Mouse (Mus musculus) cerebellum, postnatal 36 days (tissue): ENCODE data around the gene Ranbp10.
A peak's percentile ranks its signal among the peaks of the same experiment; 100 is the strongest.

Source experiments
- DNase-seq, 2 experiments: peaks; one replicate each; pipeline ENCODE4 v3.0.0; 2021 to 2022; ENCODE audit warnings: mixed read lengths in 2 of 2

Ranbp10 gene

DNA sequence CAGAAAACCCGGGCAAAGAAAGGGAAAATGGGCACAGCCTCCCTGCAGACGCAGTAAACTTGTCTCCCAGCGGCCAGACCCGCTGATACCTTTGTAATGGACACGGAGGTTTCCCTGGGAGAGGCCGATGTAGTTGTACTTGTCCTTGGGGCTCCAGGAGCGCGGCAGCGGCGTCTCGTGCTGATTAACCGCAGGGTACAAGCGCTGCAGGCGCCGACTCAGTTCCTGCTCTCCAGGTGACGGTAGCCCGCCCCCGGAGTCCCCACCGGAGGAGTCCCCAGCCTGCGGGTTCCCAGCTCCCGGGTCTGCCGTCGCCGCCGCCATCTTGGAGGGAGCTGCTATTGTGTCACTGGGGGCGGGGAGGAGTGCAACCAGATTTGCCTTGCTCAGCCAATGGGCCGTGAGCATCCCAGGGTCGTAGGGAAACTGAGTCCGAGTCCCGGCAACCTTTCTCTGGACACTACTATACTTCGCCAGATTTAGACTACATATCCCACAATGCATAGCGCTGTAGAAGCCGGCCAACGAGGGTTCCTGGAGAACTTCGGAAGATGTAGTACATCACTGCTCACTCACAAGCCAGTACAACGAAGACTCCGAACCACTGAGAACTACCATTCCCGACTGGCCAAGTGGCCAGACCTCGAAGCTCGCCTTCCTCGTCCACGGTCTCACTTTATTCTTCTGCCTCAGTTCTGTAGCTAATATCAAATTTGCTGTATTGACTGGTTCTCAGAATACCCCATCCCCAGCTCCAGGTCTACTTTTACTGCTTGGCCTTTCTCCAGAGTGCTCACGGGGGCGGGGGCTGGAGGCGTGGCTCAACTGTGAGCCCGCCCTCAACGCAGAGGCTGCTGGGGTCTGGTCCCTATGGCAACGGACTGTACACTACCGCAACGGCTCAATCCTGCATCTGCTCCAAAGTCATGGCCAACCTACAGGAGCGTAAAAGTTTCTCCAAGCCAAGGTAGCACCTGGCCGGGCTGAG is at the start of gene Ranbp10, which contains the start of gene Tsnaxip1:
Gene Ranbp10, minus strand, starts transcription at position 490 of the 988 bp plus-strand sequence.
Gene Tsnaxip1, plus strand, starts transcription at position 871 of the 988 bp plus-strand sequence.
- DNase-seq: peak; percentile 94 to 95

DNA sequence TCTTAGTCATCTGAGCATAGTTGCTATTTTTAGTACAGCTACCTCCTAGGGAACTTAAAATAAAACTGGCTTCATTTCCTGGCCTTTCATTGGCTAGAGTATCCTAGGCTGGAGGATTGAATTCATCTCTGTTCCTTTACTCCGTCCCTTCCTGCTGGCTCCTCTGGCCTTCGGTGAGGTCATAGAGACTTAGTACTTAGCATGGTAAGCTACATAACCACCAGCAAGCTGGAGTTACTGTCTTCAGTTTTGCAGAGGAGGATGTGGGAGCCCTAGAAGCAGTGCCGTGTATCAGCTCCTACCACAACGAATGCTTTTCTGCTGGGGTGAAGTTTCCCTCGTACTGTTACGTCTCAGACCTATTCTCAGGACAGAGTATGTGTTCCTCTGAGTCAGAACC is 47.2 kb upstream of the Ranbp10 start:
- peak; percentile 43 to 66 for DNase-seq

DNA sequence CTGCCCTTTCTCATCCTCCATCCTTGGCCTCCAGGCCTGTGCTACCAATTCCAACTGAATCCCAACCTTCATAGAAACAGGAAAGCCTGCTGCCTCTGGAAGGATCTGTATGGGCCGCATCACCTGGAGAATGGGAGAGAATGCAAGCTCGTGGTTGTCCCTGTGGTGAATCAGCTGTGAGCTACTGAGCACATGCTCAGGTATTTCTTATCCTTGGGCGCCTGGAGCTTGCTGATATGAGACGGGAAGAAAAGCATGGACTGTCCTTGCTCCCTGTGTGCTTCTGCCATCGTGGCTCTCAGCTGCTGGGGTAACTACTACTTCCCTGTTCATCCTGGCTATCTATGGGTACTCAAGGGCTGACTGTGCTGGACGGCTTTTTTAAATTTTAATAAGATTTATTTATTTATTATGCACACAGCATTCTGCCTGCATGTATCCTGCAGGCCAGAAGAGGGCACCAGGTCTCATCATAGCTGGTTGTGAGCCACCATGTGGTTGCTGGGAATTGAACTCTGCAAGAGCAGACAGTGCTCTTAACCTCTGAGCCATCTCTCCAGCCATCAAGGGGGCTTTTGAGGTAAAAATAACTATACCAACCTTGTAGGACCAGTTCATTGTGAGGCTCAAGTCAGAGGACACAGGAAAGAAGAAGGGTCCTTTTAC is 39.3 kb upstream of the Ranbp10 start:
- no peak for DNase-seq

GRCm38 (mm10) chr8:105861951-105862350 is 34.8 kb upstream of the Ranbp10 start:
- no peak for DNase-seq

DNA sequence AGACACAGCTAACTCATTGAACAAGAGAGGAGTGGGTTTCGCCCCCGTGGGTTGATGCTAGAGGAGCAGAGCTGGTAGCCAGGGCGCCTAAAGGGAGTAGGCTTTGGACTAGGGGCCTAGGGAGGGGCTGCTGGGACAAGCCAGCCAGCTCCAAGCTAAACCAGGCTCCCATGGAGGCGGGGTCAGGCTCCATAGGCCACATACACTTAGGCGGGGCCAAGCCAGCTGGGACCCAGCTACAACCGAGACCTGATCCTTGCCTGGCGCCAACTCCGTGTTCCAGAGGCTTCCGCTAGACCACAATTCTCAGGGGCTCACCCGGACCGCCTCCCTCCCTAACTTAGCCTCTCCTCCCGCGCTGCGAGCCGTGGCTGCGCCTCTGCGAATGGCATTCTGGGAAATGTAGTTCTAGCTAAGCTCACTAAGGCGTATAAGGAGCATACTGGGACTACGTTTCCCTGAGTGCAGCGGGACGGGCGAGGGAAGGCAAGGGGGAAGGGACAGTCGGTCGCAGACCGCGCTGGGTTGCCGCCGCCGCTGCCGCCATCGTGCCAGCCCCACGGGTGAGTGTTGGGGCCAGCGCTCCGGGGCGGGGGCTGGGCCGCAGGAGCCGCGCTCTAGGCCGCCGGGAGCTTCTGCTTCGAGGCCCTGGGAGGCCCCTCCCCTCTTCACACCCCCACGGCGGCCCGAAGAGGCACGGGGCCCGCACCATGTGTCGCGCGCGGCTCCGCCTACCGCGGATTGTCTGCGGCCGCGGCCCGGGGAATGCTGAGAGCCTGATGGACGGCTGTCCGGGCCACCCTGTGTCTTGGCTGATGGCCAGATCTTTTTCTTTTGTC is 33.2 kb upstream of the Ranbp10 start, which contains the start of gene Nutf2:
Gene Nutf2, plus strand, starts transcription at position 438 of the 839 bp plus-strand sequence.
- peak; percentile 85 to 89 for DNase-seq

GRCm38 (mm10) chr8:105859314-105859713 is 32.2 kb upstream of the Ranbp10 start:
- no peak for DNase-seq

GRCm38 (mm10) chr8:105858495-105858894 is 31.3 kb upstream of the Ranbp10 start:
- no peak for DNase-seq

DNA sequence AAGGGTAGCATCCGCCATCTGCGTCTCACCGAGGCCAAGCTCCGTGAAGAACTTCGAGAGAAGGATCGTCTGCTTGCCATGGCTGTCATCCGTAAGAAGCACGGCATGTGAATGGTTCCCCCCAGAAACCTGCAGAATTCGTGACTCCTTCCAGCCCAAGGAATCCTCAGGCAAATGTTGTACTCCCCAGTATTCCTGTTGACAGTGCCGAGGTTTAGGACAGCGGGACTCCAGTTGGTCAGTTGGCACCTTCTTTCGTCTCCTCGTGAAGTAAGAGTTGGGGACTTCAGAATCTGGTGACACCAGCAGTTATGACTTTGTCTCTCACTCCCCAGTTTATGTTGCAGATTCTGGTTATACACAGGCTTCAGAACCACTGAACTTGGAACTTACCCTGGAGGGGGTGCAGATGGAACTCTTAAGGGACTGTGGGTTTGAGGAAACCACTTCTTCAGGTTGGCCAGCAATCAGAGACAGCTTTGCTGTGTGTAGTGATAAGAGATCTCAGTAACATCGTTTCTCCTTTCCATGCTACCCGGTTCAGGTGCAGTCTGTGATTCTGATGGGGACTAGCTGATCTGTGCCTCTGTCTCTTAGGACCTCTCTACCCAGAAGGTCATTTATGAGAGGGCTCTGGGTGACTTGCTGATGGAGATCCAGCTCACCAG is 29.2 kb upstream of the Ranbp10 start:
- no peak for DNase-seq

DNA sequence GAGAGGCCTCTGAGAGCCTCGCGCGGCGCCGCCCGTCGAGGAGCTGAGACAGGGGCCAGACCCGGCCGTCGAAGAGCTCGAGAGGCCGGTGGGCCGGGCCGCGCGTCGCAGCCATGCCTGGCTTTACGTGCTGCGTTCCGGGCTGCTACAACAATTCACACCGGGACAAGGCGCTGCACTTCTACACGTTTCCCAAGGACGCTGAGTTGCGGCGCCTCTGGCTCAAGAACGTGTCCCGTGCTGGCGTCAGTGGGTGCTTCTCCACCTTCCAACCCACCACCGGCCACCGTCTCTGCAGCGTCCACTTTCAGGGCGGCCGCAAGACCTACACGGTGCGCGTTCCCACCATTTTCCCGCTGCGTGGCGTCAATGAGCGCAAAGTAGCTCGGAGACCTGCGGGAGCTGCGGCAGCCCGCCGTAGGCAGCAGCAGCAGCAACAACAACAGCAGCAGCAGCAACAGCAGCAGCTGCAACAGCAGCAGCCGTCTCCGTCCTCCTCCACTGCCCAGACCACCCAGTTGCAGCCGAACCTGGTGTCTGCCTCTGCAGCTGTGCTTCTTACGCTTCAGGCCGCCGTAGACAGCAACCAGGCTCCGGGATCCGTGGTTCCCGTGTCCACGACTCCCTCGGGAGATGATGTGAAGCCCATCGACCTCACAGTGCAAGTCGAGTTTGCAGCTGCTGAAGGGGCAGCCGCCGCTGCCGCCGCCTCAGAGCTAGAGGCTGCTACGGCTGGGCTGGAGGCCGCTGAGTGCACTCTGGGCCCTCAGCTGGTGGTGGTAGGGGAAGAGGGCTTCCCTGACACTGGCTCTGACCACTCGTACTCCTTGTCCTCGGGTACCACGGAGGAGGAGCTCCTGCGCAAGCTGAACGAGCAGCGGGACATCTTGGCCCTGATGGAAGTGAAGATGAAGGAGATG is 28.4 kb upstream of the Ranbp10 start:
- DNase-seq: peak; percentile 45 to 50

- peak; percentile 90 for DNase-seq
These were observed 27.6 kb upstream of the Ranbp10 start, which contains the start of gene Thap11 for GRCm38 (mm10) chr8:105854715-105855216. Thap11 (plus strand) TSS chr8:105855132.

DNA sequence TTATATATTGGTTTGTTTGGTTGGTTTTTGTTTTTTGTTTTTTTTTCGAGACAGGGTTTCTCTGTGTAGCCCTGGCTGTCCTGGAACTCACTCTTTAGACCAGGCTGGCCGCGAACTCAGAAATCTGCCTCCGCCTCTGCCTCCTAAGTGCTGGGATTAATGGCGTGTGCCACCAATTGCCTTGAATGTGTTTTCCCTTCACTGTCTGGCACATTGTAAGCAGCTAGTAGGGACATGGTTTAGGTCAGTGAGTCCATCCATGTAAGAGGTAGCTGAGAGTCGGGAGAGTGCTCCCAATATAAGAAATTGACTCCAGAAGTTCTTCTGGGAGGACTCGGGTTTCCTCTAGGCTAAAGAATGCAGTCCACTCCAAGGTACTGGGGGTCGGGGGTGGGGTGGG is 27.2 kb upstream of the Ranbp10 start:
- DNase-seq: no peak

DNA sequence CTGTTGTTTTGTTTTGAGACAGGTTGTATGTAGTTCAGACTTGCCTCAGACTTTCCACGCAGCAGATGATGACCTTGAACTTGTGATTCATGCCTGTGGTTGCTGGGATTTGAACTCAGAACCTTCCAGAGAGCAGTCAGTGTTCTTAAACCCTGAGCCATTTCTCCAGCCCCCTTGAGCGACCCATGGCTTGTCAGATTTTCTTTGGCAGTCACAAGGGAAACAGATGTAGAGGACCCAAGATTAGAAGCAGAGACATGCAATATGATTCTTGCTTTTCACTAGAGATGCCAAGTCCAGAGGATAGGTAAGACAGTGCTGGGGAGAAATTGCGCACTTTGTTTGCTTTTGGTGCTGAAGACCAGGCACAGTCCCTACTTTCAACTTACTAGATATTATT is 26.0 kb upstream of the Ranbp10 start, which contains the start of gene Cenpt:
Gene Cenpt, minus strand, starts transcription at position 101 of the 400 bp plus-strand sequence.
- no peak for DNase-seq

DNA sequence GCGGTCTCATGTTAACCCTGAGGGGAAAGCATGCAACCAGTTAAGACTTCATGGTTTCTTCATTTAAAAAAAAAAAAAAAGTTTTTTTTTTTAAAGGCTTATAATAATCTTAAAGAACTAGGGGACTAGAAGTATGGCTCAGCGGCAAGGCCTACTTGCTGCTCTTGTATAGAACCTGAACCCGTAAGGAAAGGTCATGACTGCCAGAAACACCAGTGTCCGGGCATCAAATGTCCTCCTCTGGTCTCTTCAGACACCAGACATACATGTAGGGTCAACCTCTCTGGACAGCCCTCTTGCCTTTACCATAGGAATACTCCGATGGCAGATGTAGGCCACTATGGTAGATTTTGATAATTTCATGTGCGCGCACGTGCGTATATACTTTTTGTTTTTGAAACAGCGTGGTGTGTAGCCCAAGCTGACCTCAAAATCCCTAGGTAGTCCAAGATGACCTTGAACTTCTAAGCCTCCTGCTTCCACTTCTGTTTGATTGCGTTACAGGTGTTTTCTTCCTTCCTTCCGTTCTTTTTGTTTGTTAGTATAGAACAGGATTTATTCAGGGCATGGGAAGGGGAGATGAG is 25.1 kb upstream of the Ranbp10 start:
- DNase-seq: no peak

DNA sequence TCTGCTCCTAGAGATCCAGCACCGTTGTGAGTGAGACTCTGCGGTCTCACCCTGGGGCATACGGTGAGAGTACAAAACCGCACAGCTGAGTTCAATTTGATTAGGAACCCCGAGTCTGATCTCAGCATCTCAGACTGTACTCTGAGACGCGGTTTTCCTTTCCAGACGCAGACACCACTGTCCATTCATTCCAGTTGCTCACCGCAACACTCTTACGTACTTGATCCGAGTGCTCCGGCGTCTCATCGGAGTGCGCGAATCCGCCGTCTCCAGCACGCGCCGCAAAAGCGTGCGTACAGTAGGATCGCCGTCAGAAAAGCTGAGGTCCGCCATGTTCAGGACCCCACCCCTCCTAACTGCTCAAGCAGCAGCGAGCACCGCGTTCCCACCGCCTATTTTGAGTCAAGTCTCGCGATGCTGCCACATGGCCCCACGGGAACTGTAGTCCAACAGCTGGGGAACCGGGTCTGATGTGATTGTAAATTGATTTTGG is 24.5 kb upstream of the Ranbp10 start:
- DNase-seq: peak; percentile 80 to 81

DNA sequence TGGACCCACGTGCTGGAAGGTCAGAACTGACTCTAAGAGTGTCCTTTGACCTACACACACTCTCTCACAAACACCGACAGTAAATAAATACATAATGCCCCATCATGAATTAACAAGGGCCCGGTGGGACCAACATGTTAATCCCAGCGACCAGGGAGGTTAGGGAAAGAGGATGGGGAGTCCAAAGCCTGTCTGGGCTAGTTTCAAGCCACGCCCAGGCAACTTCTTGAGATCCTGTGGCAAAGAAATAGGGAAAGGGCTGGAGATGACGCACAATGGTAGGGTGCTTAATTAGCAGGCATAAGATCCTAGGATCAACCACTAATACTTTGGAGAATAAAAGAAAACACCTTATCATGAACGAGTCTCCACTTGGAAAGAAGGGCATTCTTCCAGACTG is 23.5 kb upstream of the Ranbp10 start:
- no peak for DNase-seq

DNA sequence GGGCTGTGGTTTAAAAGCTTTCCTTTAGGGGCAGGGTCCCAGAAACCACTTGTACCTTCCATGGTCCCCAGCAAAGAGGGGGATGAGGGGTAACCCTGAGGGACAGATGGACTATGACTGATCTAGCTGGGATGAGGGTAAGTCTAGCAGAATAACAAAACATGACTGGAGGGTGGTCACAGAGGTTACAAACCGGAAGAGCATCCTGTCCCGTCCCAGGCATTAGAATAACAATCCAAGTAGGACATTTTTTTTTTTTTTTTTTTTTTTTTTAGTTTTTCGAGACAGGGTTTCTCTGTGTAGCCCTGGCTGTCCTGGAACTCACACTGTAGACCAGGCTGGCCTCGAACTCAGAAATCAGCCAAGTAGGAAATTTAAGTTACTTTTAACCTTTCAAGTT is 22.9 kb upstream of the Ranbp10 start:
- DNase-seq: no peak

DNA sequence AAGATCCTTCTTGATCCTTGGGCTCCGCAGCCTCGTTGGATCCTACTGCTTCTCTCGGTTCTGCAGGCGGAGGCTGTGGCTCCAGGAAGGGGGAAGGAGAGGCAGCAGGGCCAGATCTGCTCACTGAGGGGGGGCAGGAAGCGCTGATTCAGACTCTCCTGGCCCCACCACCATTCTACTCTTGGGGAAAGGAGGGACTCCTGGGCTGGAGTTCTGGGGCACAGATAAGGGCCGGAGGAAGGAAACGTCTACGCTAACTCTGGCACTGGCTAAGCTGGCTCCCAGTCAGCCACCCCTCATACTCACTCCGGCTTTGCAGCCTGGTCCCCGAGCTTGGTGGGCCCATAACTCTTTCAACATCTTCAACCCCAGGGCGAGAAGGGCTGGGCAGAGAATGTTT is 19.5 kb upstream of the Ranbp10 start:
- DNase-seq: no peak

DNA sequence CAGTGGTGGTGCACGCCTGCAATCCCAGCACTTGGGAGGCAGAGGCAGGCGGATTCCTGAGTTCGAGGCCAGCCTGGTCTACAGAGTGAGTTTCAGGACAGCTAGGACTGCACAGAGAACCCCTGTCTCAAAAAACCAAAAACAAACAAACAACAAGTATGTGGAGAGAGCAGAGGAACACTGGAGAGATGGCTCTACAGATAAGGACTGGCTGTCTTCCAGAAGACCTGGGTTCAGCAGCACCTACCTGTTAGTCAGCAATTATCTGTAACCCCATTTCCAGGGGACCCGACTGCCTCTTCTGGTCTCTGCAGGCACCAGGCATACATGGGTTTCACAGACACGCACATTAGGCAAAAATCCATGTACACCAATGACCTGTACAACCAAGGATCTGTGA is 12.1 kb upstream of the Ranbp10 start:
- no peak for DNase-seq

- peak in 1 of 2 experiments; percentile 24 for DNase-seq
These were observed 9.8 kb upstream of the Ranbp10 start for GRCm38 (mm10) chr8:105836991-105837390.

- peak; percentile 50 to 51 for DNase-seq
These were observed 8.2 kb upstream of the Ranbp10 start for GRCm38 (mm10) chr8:105835318-105835717.
